Mouse (Mus musculus) midbrain, embryonic 12.5 days (tissue): Measurements from ENCODE around the gene Adamts7. TPM values are rescaled to one million over a fixed set of nuclear protein-coding genes. Genes with fewer than 3 reads are reported as not detected.

Source experiments
- ATAC-seq: fragments of 200-750 bp; cut with Nextera tagmentation; 2 replicates; pipeline ENCODE4 v1.8.0; 2017; ENCODE audit warnings: low read depth, moderate TSS enrichment, moderate library complexity; ENCODE audit not compliant: low FRiP score
- H3K27ac ChIP-seq: fragments of 300-500 bp; sonication (generic); replicated peaks from 2 replicates; pipeline ENCODE4 v1.5.1; 2016; ENCODE audit warnings: mild to moderate bottlenecking
- H3K27me3 ChIP-seq: fragments of 300-500 bp; sonication (generic); 2 replicates; pipeline ENCODE4 v1.6.1; 2016; ENCODE audit warnings: mild to moderate bottlenecking
- H3K36me3 ChIP-seq: fragments of 300-500 bp; sonication (generic); 2 replicates; pipeline ENCODE4 v1.6.1; 2016
- H3K4me1 ChIP-seq: fragments of 300-500 bp; sonication (generic); 2 replicates; pipeline ENCODE4 v1.6.1; 2016
- H3K4me2 ChIP-seq: fragments of 300-500 bp; sonication (generic); replicated peaks from 2 replicates; pipeline ENCODE4 v1.6.1; 2016; ENCODE audit warnings: mild to moderate bottlenecking, moderate library complexity
- H3K4me3 ChIP-seq: fragments of 300-500 bp; sonication (generic); 2 replicates; pipeline ENCODE4 v1.5.1; 2016; ENCODE audit warnings: mild to moderate bottlenecking
- H3K9ac ChIP-seq: fragments of 300-500 bp; sonication (generic); replicated peaks from 2 replicates; pipeline ENCODE4 v1.6.1; 2016; ENCODE audit warnings: mild to moderate bottlenecking, moderate library complexity
- H3K9me3 ChIP-seq: fragments of 300-500 bp; sonication (generic); 2 replicates; pipeline ENCODE4 v1.6.1; 2016; ENCODE audit warnings: mild to moderate bottlenecking
- WGBS: fragments of 180-500 bp; shearing (Covaris S2); methylation state at CpG from one replicate; pipeline ENCODE4 v1.1.7; 2016; 5-methylcytosine and 5-hydroxymethylcytosine counted together
- polyA plus RNA-seq: library from polyadenylated mRNA; unstranded; fragments of >200 nt; fragmentation: Nextera tagmentation; extraction: Ambion mirVana; gene quantifications from 2 replicates; pipeline ENCODE4 v1.2.1, GENCODE M21; 2016

Gene Adamts7
- polyA plus RNA-seq, 1 experiment from 2014 or later: 24.0 TPM

- no peak overlapping the region for H3K4me2 ChIP-seq
- H3K36me3 ChIP-seq: peaks cover 2% of the 10 kb centered on the region
- no peak overlapping the region for H3K9ac ChIP-seq
- 90% methylated on average over 15 of the region's 15 CpGs for WGBS
- H3K27ac ChIP-seq: no peak overlapping the region
- no peaks in the 10 kb centered on the region for H3K4me1 ChIP-seq
- ATAC-seq: no peak
- no peaks in the 10 kb centered on the region for H3K27me3 ChIP-seq
- no peaks in the 10 kb centered on the region for H3K9me3 ChIP-seq
- no peak overlapping the region for H3K4me3 ChIP-seq
Measured at GRCm38 (mm10) chr9:90244301-90245151, 81.7 kb downstream of the Adamts7 start.

GRCm38 (mm10) chr9:90245206-90245605 lies 82.3 kb downstream of the Adamts7 start:
- Histone ChIP-seq H3K4me1 (no peaks in the 10 kb centered on the region), H3K36me3 (no peaks in the 10 kb centered on the region), H3K9me3 (no peaks in the 10 kb centered on the region), H3K4me3 (no peak overlapping the region), H3K9ac (no peak overlapping the region), H3K27ac (no peak overlapping the region), H3K4me2 (no peak overlapping the region), H3K27me3 (no peaks in the 10 kb centered on the region)
- ATAC-seq: no peak
- WGBS: 96% methylated on average over 6 of the region's 6 CpGs

- Histone ChIP-seq H3K9me3 (no peaks in the 10 kb centered on the region), H3K9ac (no peak overlapping the region), H3K4me3 (no peak overlapping the region), H3K27ac (no peak overlapping the region), H3K36me3 (no peaks in the 10 kb centered on the region), H3K27me3 (no peaks in the 10 kb centered on the region), H3K4me2 (no peak overlapping the region), H3K4me1 (no peaks in the 10 kb centered on the region)
- ATAC-seq: no peak
- WGBS: 93% methylated on average over 5 of the region's 5 CpGs
Measured at GRCm38 (mm10) chr9:90245781-90246180, 82.9 kb downstream of the Adamts7 start.

- no peak overlapping the region for H3K4me3 ChIP-seq
- H3K4me1 ChIP-seq: no peaks in the 10 kb centered on the region
- H3K9ac ChIP-seq: no peak overlapping the region
- H3K27ac ChIP-seq: no peak overlapping the region
- no peak overlapping the region for H3K4me2 ChIP-seq
- H3K27me3 ChIP-seq: no peaks in the 10 kb centered on the region
- no peaks in the 10 kb centered on the region for H3K36me3 ChIP-seq
- WGBS: 87% methylated on average over 7 of the region's 7 CpGs
- ATAC-seq: no peak
- no peaks in the 10 kb centered on the region for H3K9me3 ChIP-seq
Measured at GRCm38 (mm10) chr9:90247316-90247715, 84.4 kb downstream of the Adamts7 start.

- Histone ChIP-seq H3K4me1 (no peaks in the 10 kb centered on the region), H3K36me3 (no peaks in the 10 kb centered on the region), H3K4me3 (no peak overlapping the region), H3K4me2 (no peak overlapping the region), H3K27me3 (no peaks in the 10 kb centered on the region), H3K9me3 (no peaks in the 10 kb centered on the region), H3K9ac (no peak overlapping the region), H3K27ac (no peak overlapping the region)
- no peak for ATAC-seq
- WGBS: 87% methylated on average over 7 of the region's 7 CpGs
Measured at GRCm38 (mm10) chr9:90248326-90248725, 85.5 kb downstream of the Adamts7 start.

- Histone ChIP-seq H3K4me3 (no peak overlapping the region), H3K27ac (no peak overlapping the region), H3K4me1 (no peaks in the 10 kb centered on the region), H3K36me3 (no peaks in the 10 kb centered on the region), H3K4me2 (no peak overlapping the region), H3K9ac (no peak overlapping the region), H3K27me3 (no peaks in the 10 kb centered on the region), H3K9me3 (no peaks in the 10 kb centered on the region)
- 85% methylated on average over 2 of the region's 2 CpGs for WGBS
- ATAC-seq: no peak
Measured at GRCm38 (mm10) chr9:90249036-90249435, 86.2 kb downstream of the Adamts7 start.

GRCm38 (mm10) chr9:90250141-90250775 lies 87.4 kb downstream of the Adamts7 start:
- 94% methylated on average over 5 of the region's 5 CpGs for WGBS
- Histone ChIP-seq H3K27ac (no peak overlapping the region), H3K36me3 (no peaks in the 10 kb centered on the region)

GRCm38 (mm10) chr9:90250964-90251750 lies 88.3 kb downstream of the Adamts7 start:
- Histone ChIP-seq H3K4me1 (0 out of 2 replicates have a peak, but pooled peaks cover 4% of the 10 kb centered on the region), H3K27ac (no peak overlapping the region), H3K4me2 (no peak overlapping the region), H3K27me3 (no peaks in the 10 kb centered on the region), H3K9ac (no peak overlapping the region), H3K4me3 (no peak overlapping the region), H3K9me3 (no peaks in the 10 kb centered on the region), H3K36me3 (no peaks in the 10 kb centered on the region)
- no peak for ATAC-seq
- 93% methylated on average over 13 of the region's 13 CpGs for WGBS

More at GRCm38 (mm10) chr9:90250141-90250775, 87.4 kb downstream of the Adamts7 start:
- no peak for ATAC-seq
- no peaks in the 10 kb centered on the region for H3K27me3 ChIP-seq
- H3K4me3 ChIP-seq: no peak overlapping the region
- H3K9ac ChIP-seq: no peak overlapping the region
- no peaks in the 10 kb centered on the region for H3K4me1 ChIP-seq
- no peaks in the 10 kb centered on the region for H3K9me3 ChIP-seq
- H3K4me2 ChIP-seq: no peak overlapping the region

GRCm38 (mm10) chr9:90253181-90253580 lies 90.3 kb downstream of the Adamts7 start:
- no peak overlapping the region for H3K9ac ChIP-seq
- WGBS: 96% methylated on average over 2 of the region's 2 CpGs
- H3K27me3 ChIP-seq: no peaks in the 10 kb centered on the region
- no peak overlapping the region for H3K4me2 ChIP-seq
- H3K36me3 ChIP-seq: no peaks in the 10 kb centered on the region
- no peak for ATAC-seq
- H3K4me3 ChIP-seq: no peak overlapping the region
- H3K27ac ChIP-seq: no peak overlapping the region
- H3K9me3 ChIP-seq: no peaks in the 10 kb centered on the region
- H3K4me1 ChIP-seq: 0 out of 2 replicates have a peak, but pooled peaks cover 4% of the 10 kb centered on the region

- Histone ChIP-seq H3K4me3 (no peak overlapping the region), H3K27ac (no peak overlapping the region), H3K9ac (no peak overlapping the region), H3K4me2 (no peak overlapping the region), H3K36me3 (no peaks in the 10 kb centered on the region), H3K4me1 (0 out of 2 replicates have a peak, but pooled peaks cover 4% of the 10 kb centered on the region), H3K27me3 (no peaks in the 10 kb centered on the region), H3K9me3 (no peaks in the 10 kb centered on the region)
- ATAC-seq: no peak; the same call in 1 of the 2 replicates
- 34% methylated on average over 6 of the region's 6 CpGs for WGBS
Measured at GRCm38 (mm10) chr9:90255844-90256405, 93.1 kb downstream of the Adamts7 start.

GRCm38 (mm10) chr9:90257220-90257619 lies 94.4 kb downstream of the Adamts7 start:
- Histone ChIP-seq H3K27me3 (no peaks in the 10 kb centered on the region), H3K4me3 (no peak overlapping the region), H3K9me3 (no peaks in the 10 kb centered on the region), H3K9ac (no peak overlapping the region), H3K27ac (no peak overlapping the region), H3K36me3 (no peaks in the 10 kb centered on the region), H3K4me2 (no peak overlapping the region), H3K4me1 (0 out of 2 replicates have a peak, but pooled peaks cover 4% of the 10 kb centered on the region)
- 81% methylated on average over 7 of the region's 7 CpGs for WGBS
- ATAC-seq: 0 out of 2 replicates have a peak, but pooled peaks have one; percentile 7
